Mouse (Mus musculus) heart, embryonic 15.5 days (tissue): Measurements from ENCODE around the gene Siah1b. TPM values are rescaled to one million over a fixed set of nuclear protein-coding genes. Genes with fewer than 3 reads are reported as not detected.

Source experiments
- ATAC-seq: fragments of 200-750 bp; cut with Nextera tagmentation; replicated peaks from 2 replicates; pipeline ENCODE4 v1.8.0; 2017; ENCODE audit warnings: low read depth, moderate TSS enrichment; ENCODE audit not compliant: insufficient number of reproducible peaks, insufficient read depth, low FRiP score
- H3K27ac ChIP-seq: fragments of 300-500 bp; sonication (generic); 2 replicates; pipeline ENCODE4 v1.5.1; 2015; ENCODE audit warnings: mild to moderate bottlenecking, inconsistent platforms
- H3K27me3 ChIP-seq: fragments of 300-500 bp; sonication (generic); 2 replicates; pipeline ENCODE4 v1.6.1; 2015; ENCODE audit warnings: inconsistent platforms
- H3K36me3 ChIP-seq: fragments of 300-500 bp; sonication (generic); 2 replicates; pipeline ENCODE4 v1.6.1; 2015; ENCODE audit warnings: mild to moderate bottlenecking, inconsistent platforms
- H3K4me1 ChIP-seq: fragments of 300-500 bp; sonication (generic); replicated peaks from 2 replicates; pipeline ENCODE4 v1.6.1; 2015; ENCODE audit warnings: inconsistent platforms
- H3K4me2 ChIP-seq: fragments of 300-500 bp; sonication (generic); 2 replicates; pipeline ENCODE4 v1.6.1; 2015; ENCODE audit warnings: inconsistent platforms, mild to moderate bottlenecking, moderate library complexity
- H3K4me3 ChIP-seq: fragments of 300-500 bp; sonication (generic); 2 replicates; pipeline ENCODE4 v1.5.1; 2015; ENCODE audit warnings: mild to moderate bottlenecking, inconsistent platforms
- H3K9ac ChIP-seq: fragments of 300-500 bp; sonication (generic); 2 replicates; pipeline ENCODE4 v1.6.1; 2015; ENCODE audit warnings: mild to moderate bottlenecking, inconsistent platforms
- H3K9me3 ChIP-seq: fragments of 300-500 bp; sonication (generic); replicated peaks from 2 replicates; pipeline ENCODE4 v1.6.1; 2016; ENCODE audit warnings: inconsistent platforms
- WGBS: fragments of 180-500 bp; shearing (Covaris S2); methylation state at CpG from one replicate; pipeline ENCODE4 v1.1.7; 2015; ENCODE audit warnings: mixed read lengths; 5-methylcytosine and 5-hydroxymethylcytosine counted together
- polyA plus RNA-seq: library from polyadenylated mRNA; unstranded; fragments of >200 nt; fragmentation: Nextera tagmentation; extraction: Ambion mirVana; gene quantifications from 2 replicates; pipeline ENCODE4 v1.2.1, GENCODE M21; 2015

The Siah1b gene
- polyA plus RNA-seq, 1 experiment from 2014 or later, result 17.8 TPM

DNA sequence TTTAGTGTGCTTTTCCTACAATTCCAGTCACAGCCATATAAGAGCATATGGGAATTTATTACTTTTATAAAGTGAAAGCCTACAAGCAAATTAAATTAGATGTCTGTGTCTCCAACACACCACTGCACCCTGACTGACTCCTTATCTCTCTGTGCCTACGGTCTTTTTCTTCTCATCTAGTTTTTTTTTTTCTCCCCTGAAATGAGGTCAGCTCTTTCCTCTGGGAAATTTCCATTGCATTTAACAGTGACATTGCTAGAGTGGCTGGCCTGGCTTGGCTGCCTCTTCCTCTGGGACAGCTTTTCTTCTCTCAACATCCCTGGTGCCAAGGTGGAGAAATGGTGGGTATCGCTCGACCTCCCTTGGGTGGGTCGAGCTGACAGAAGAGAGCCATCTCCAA lies 12.3 kb upstream of the Siah1b start, which contains the start of gene Cltrn:
TSS of gene Cltrn (plus strand) at position 249 of the 400 bp plus-strand sequence.
- H3K27me3 ChIP-seq, result no peaks in the 10 kb centered on the region
- H3K9ac ChIP-seq, result no peak within 1 kb of the TSS
- no peak within 1 kb of the TSS for H3K27ac ChIP-seq
- ATAC-seq, result no peak
- H3K4me1 ChIP-seq, result no peaks in the 10 kb centered on the region
- H3K36me3 ChIP-seq, result no peaks in the 10 kb centered on the region
- no peak within 1 kb of the TSS for H3K4me2 ChIP-seq
- 70% methylated on average over 4 of the region's 4 CpGs for WGBS
- H3K4me3 ChIP-seq, result no peak within 1 kb of the TSS
- no peaks in the 10 kb centered on the region for H3K9me3 ChIP-seq

DNA sequence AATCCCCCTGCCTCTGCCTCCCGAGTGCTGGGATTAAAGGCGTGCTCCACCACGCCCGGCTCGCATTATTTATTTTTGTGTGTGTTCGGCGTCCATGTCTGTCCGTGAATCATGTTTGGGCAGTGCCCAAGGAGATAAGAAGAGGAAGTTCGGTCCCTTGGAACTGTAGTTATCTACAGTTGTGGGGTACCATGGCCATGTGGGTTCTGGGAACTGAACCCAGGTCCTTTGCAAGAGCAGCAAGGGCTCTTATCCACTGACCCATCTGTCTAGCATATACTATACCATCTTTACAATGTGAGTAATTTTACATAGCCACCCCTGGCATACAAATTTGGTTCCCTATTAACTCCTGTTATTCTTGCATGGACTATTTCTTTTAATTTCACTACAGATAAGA lies 5.7 kb upstream of the Siah1b start:
- Histone ChIP-seq H3K9ac (no peak overlapping the region), H3K9me3 (no peaks in the 10 kb centered on the region), H3K27me3 (no peaks in the 10 kb centered on the region), H3K36me3 (no peaks in the 10 kb centered on the region), H3K4me3 (no peak overlapping the region), H3K27ac (no peak overlapping the region), H3K4me1 (no peaks in the 10 kb centered on the region), H3K4me2 (no peak overlapping the region)
- WGBS, result 89% methylated on average over 9 of the region's 9 CpGs
- ATAC-seq, result no peak

DNA sequence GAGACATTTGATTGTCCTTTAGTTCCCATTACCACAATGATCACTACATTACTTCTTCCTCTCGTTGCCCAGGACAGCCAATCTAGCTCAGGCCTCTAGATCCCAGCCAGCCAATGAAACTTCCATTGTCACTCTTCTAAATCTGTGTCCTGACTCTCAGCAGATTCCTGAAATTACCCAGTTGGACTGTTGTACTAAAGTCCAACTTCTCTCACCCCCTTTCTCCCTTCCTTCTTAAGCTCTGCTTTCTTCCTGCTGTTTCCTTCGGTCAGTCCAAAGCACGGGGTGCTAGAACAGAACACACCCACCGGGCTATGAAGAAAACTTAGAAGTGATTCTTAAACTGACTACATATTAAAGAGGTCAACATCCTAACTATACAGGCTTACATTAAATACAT lies 7.3 kb downstream of the Siah1b start:
- no peak overlapping the region for H3K4me2 ChIP-seq
- no peak overlapping the region for H3K9ac ChIP-seq
- H3K27me3 ChIP-seq, result no peaks in the 10 kb centered on the region
- no peak overlapping the region for H3K4me3 ChIP-seq
- H3K36me3 ChIP-seq, result peaks cover 5% of the 10 kb centered on the region; the same call in 1 of the 2 replicates
- H3K4me1 ChIP-seq, result no peaks in the 10 kb centered on the region
- no peaks in the 10 kb centered on the region for H3K9me3 ChIP-seq
- H3K27ac ChIP-seq, result no peak overlapping the region
- ATAC-seq, result no peak
- WGBS, result 84% methylated on average over 4 of the region's 4 CpGs

DNA sequence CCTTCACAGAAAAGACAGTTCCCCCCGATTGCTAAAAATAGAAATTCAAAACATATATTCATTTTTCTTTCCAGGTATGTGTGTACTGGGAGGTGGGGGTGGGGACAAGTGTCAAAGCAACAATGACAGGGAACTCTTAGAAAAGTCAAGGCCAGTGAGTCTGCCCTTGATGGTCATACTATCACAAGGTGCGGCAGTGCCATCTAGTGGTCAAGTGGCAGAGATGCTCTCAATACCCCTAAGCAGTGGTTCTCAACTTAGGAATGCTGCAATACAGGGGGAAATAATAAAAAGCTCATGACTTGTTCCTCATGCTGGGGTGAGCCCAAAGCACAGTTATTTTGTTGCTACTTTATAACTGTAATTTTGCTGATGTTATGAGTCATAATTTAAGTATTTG lies 10.1 kb downstream of the Siah1b start:
- H3K27ac ChIP-seq, result no peak overlapping the region
- H3K9me3 ChIP-seq, result no peaks in the 10 kb centered on the region
- WGBS, result 11% methylated on average over 2 of the region's 2 CpGs
- no peak overlapping the region for H3K9ac ChIP-seq
- no peak for ATAC-seq
- H3K36me3 ChIP-seq, result no peaks in the 10 kb centered on the region
- H3K27me3 ChIP-seq, result no peaks in the 10 kb centered on the region
- H3K4me3 ChIP-seq, result no peak overlapping the region
- no peak overlapping the region for H3K4me2 ChIP-seq
- H3K4me1 ChIP-seq, result no peaks in the 10 kb centered on the region

DNA sequence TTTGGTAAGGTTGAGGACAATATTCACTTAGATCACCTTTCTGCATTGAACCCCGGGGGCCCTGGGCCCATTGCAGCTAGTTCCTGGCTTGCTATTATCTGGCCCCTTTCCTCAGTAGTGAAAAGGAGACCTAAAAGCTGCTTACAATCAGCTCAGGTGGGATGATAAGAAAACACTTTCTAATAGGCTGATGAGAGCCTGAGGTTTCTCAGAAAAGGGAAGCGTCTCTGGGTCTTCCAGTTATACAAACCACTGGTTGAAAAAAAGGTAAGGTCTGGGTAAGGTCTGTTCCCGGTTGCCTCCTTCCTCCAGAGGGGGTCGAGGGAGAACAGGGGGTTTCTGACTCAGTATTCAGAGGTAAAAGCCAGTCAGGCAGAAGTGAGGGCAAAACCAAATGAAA lies 17.2 kb downstream of the Siah1b start:
- Histone ChIP-seq H3K4me1 (no peaks in the 10 kb centered on the region), H3K27me3 (no peaks in the 10 kb centered on the region), H3K27ac (no peak overlapping the region), H3K4me3 (no peak overlapping the region), H3K4me2 (no peak overlapping the region), H3K9me3 (no peaks in the 10 kb centered on the region), H3K36me3 (no peaks in the 10 kb centered on the region), H3K9ac (no peak overlapping the region)
- 54% methylated on average over 4 of the region's 4 CpGs for WGBS
- no peak for ATAC-seq

DNA sequence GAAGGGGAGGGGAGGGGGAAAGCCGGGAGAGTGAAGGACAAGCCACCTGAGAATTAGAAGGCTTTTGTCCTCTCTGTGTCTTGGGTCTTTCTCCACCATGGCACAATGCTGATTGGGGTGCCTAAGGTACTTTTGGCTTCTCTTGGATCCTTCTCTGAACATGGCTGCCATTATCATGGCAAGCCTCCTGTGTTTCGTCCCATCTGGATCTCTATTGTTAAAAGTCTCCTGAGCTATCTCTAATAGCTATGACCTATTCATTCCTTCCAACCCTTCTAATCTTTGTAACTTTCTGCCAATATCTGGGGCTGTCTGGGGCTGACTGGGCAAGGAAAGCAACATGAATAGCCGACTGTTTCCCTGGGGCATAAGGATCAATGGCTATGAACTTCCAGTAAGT lies 17.8 kb downstream of the Siah1b start:
- Histone ChIP-seq H3K4me1 (no peaks in the 10 kb centered on the region), H3K4me3 (no peak overlapping the region), H3K9ac (no peak overlapping the region), H3K27me3 (no peaks in the 10 kb centered on the region), H3K4me2 (no peak overlapping the region), H3K36me3 (no peaks in the 10 kb centered on the region), H3K9me3 (no peaks in the 10 kb centered on the region), H3K27ac (no peak overlapping the region)
- 62% methylated on average over 3 of the region's 3 CpGs for WGBS
- ATAC-seq, result no peak

DNA sequence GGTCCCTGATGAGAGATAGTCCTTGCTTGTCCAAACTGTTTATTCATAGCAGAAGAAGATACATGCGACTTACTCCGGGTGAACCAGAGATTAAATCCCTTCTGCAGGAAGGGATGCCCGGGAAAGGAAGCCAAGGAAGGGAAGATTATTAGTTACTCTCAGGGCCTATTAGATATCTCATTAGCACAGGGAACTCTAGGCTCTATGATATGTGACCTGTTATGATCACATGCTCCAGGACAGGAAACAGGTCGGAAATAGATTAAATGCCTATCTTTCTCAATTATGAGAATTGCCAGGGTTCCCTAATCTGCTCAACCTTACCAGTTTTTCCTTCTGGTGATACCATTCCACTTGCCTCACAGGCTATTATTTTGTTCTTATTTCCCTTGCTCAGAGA lies 20.6 kb downstream of the Siah1b start:
- 70% methylated on average over 4 of the region's 4 CpGs for WGBS
- H3K36me3 ChIP-seq, result no peaks in the 10 kb centered on the region
- H3K9me3 ChIP-seq, result no peaks in the 10 kb centered on the region
- no peaks in the 10 kb centered on the region for H3K4me1 ChIP-seq
- H3K4me3 ChIP-seq, result no peak overlapping the region
- H3K27me3 ChIP-seq, result no peaks in the 10 kb centered on the region
- H3K4me2 ChIP-seq, result no peak overlapping the region
- H3K27ac ChIP-seq, result no peak overlapping the region
- no peak overlapping the region for H3K9ac ChIP-seq
- no peak for ATAC-seq

DNA sequence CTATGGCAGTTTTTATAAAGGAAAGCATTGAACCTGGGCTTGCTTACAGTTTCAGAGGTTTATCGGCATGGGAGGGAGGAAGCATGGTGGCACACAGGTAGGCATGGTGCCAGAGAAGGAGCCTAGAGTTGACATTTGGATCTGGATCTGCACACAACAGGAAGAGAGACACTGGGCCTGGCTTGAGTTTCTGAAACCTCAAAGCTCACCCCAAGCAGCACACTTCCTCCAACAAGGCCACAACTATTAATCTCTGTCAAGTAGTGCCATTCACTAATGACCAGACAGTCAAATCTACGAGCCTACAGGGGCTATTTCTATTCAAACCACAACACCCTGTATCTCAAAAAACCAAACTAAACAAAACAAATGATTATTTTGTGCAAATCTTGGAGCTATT lies 29.6 kb downstream of the Siah1b start:
- Histone ChIP-seq H3K36me3 (no peaks in the 10 kb centered on the region), H3K4me2 (no peak overlapping the region), H3K27ac (no peak overlapping the region), H3K27me3 (no peaks in the 10 kb centered on the region), H3K9ac (no peak overlapping the region), H3K4me3 (no peak overlapping the region), H3K4me1 (no peaks in the 10 kb centered on the region), H3K9me3 (no peaks in the 10 kb centered on the region)
- no peak for ATAC-seq
- WGBS, result 67% methylated on average over 2 of the region's 2 CpGs

DNA sequence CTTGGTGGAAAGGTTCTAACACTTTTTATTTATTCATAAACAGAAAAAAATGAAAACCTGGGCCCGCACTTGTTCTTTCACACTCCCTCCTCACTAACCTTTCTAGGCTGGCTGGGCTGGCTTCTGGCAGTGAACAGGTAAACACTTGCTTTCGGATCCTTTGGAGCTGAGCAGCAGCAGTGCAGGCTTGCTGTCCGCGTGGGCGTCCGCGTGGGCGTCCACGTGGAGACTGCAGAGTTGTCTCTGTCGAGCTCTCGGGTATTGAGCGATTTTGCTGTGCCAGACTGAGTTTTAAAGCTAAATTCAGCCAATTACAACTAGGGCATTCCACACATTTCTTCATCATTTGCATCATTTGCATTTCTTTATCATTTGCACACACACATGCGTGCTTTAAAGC lies 34.2 kb downstream of the Siah1b start:
- Histone ChIP-seq H3K4me2 (no peak overlapping the region), H3K9me3 (no peaks in the 10 kb centered on the region), H3K27me3 (no peaks in the 10 kb centered on the region), H3K4me1 (no peaks in the 10 kb centered on the region), H3K27ac (no peak overlapping the region), H3K36me3 (no peaks in the 10 kb centered on the region), H3K4me3 (no peak overlapping the region), H3K9ac (no peak overlapping the region)
- no peak for ATAC-seq
- 63% methylated on average over 13 of the region's 13 CpGs for WGBS

DNA sequence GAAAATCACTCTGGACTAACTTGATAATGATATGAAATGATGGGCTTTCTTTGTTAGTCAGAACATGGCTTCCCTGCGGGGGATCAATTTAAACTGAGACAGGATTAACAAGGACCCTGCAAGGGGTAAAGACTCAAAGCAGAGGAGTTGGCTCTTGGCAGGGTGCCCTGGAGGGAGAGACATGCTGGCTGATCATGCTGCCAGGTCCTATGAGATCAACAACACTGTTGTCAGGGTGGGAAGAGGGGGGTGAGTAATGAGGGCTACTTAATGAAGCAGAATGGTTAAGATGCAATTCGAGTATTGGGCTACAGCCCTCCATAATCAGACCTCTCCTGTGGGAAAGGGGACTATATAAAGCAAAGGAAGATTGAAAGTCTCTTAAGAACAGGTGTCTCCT lies 37.4 kb downstream of the Siah1b start:
- 45% methylated on average over 2 of the region's 2 CpGs for WGBS
- no peaks in the 10 kb centered on the region for H3K4me1 ChIP-seq

DNA sequence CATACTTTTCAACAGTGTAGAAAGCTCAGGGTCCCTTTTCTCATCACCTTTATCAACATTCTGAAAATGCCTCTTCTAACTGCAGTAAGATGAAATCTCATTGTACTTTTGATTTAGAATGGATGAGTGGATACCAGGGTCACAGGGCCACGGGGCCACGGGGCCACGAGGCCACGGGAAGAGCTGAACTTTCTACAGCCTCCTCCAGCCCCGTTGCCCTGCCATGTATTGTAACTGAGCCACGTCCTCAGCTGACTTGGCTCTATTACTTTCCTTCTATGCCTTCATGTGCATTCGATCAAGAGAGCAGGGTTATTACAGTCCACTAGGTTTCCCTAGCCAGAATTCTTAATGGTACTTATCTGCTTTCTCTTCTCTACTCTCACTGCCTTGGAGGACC lies 40.4 kb downstream of the Siah1b start:
- H3K27ac ChIP-seq, result no peak overlapping the region
- WGBS, result 79% methylated on average over 7 of the region's 7 CpGs
- no peaks in the 10 kb centered on the region for H3K36me3 ChIP-seq
- no peak overlapping the region for H3K4me3 ChIP-seq
- H3K9me3 ChIP-seq, result no peaks in the 10 kb centered on the region
- H3K4me1 ChIP-seq, result no peaks in the 10 kb centered on the region
- H3K4me2 ChIP-seq, result no peak overlapping the region
- ATAC-seq, result no peak
- no peak overlapping the region for H3K9ac ChIP-seq
- H3K27me3 ChIP-seq, result no peaks in the 10 kb centered on the region

More for the DNA sequence above, 37.4 kb downstream of the Siah1b start:
- Histone ChIP-seq H3K36me3 (no peaks in the 10 kb centered on the region), H3K9ac (no peak overlapping the region), H3K9me3 (no peaks in the 10 kb centered on the region), H3K4me3 (no peak overlapping the region), H3K27ac (no peak overlapping the region), H3K27me3 (no peaks in the 10 kb centered on the region), H3K4me2 (no peak overlapping the region)
- ATAC-seq, result no peak

DNA sequence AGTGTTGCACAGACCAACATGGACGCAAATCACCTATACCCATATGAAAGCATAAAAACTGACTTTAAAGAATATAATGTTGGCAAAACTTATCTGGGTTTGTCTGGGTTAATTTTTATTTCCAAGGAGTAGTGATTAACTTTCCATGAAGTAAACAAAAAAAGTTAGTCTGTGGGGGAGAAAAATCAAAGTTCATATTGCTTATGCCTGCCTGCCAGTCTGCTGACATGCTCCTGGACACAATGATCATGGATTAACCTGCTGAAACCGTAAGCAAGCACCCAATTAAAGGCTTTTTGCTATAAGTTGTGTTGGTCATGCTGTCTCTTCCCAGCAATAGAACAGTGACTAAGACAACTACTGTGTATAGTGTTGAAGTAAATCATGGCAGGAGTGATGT lies 40.9 kb downstream of the Siah1b start:
- Histone ChIP-seq H3K27me3 (no peaks in the 10 kb centered on the region), H3K27ac (no peak overlapping the region), H3K4me1 (no peaks in the 10 kb centered on the region), H3K36me3 (no peaks in the 10 kb centered on the region), H3K4me2 (no peak overlapping the region), H3K4me3 (no peak overlapping the region), H3K9me3 (no peaks in the 10 kb centered on the region), H3K9ac (no peak overlapping the region)
- WGBS, result 78% methylated on average over 2 of the region's 2 CpGs
- no peak for ATAC-seq
